Mouse (Mus musculus): ENCODE data around the gene Ubl5.

- no peak for TF ChIP-seq CTCF (IDR thresholded peaks at IDR 0.05; ENCODE audit: low read depth)
- TF ChIP-seq EP300 (IDR thresholded peaks at IDR 0.05; ENCODE audit: low read depth) = no peak
Observed at GRCm38 (mm10) chr9:20638552-20638951, 4.1 kb upstream of the Ubl5 start.

Data from heart, postnatal 0 days (tissue).